Mouse (Mus musculus): Measurements from ENCODE around the gene Sf3a2.
"Not testable (repeated sequence)": the region's sequence is repeated elsewhere in the genome, so short reads cannot be mapped to it uniquely, and the experiment has no call there.

Gene Sf3a2

GRCm38 (mm10) chr10:80804916-80805315 is 6.9 kb downstream of the Sf3a2 start, which contains the start of gene Amh:
TSS of gene Amh (plus strand) at chr10:80805243.
- peak in 1 of 2 experiments; percentile 37 for DNase-seq

GRCm38 (mm10) chr10:80805322-80805721 is 7.3 kb downstream of the Sf3a2 start:
- DNase-seq, result peak in 1 of 2 experiments; percentile 38

GRCm38 (mm10) chr10:80805925-80806324 is 7.9 kb downstream of the Sf3a2 start:
- peak; percentile 92 to 96 for DNase-seq

GRCm38 (mm10) chr10:80806341-80807056 is 8.5 kb downstream of the Sf3a2 start:
- peak in 1 of 2 experiments; percentile 35 for DNase-seq

GRCm38 (mm10) chr10:80807057-80807627 is 9.1 kb downstream of the Sf3a2 start:
- DNase-seq, result peak; percentile 87 to 91

GRCm38 (mm10) chr10:80808099-80808984 is 10.3 kb downstream of the Sf3a2 start:
- peak in 1 of 2 experiments; percentile 20 for DNase-seq

GRCm38 (mm10) chr10:80808985-80809632 is 11.1 kb downstream of the Sf3a2 start:
- DNase-seq, result peak in 1 of 2 experiments; percentile 18

- peak in 1 of 2 experiments; percentile 21 for DNase-seq
These were observed 12.1 kb downstream of the Sf3a2 start for GRCm38 (mm10) chr10:80810084-80810483.

- DNase-seq, result no peak
These were observed 14.5 kb downstream of the Sf3a2 start for GRCm38 (mm10) chr10:80812391-80813041.

GRCm38 (mm10) chr10:80813366-80813765 is 15.4 kb downstream of the Sf3a2 start, which contains the start of gene Jsrp1:
TSS of gene Jsrp1 (minus strand) at chr10:80813498.
- DNase-seq, result no peak

- DNase-seq, result no peak
These were observed 16.8 kb downstream of the Sf3a2 start for GRCm38 (mm10) chr10:80814800-80815199.

- not testable (repeated sequence) for DNase-seq
These were observed 18.3 kb downstream of the Sf3a2 start for GRCm38 (mm10) chr10:80816303-80816702.

GRCm38 (mm10) chr10:80817164-80817563 is 19.2 kb downstream of the Sf3a2 start:
- DNase-seq, result no peak

GRCm38 (mm10) chr10:80817955-80818354 is 20.0 kb downstream of the Sf3a2 start:
- DNase-seq, result not testable (repeated sequence)

GRCm38 (mm10) chr10:80818599-80819281 is 20.7 kb downstream of the Sf3a2 start:
- DNase-seq, result no peak

GRCm38 (mm10) chr10:80819406-80819805 is 21.4 kb downstream of the Sf3a2 start:
- no peak for DNase-seq

- peak; percentile 60 to 63 for DNase-seq
These were observed 24.0 kb downstream of the Sf3a2 start for GRCm38 (mm10) chr10:80821991-80822390.

GRCm38 (mm10) chr10:80822528-80822927 is 24.5 kb downstream of the Sf3a2 start:
- no peak for DNase-seq

GRCm38 (mm10) chr10:80823316-80823715 is 25.3 kb downstream of the Sf3a2 start:
- no peak for DNase-seq

- no peak for DNase-seq
These were observed 26.0 kb downstream of the Sf3a2 start for GRCm38 (mm10) chr10:80823847-80824643.

GRCm38 (mm10) chr10:80824827-80825226 is 26.8 kb downstream of the Sf3a2 start:
- no peak for DNase-seq

Data from cerebellum, postnatal 10 days (tissue).